Mouse (Mus musculus) limb, embryonic 11.5 days (tissue): ENCODE measurements around the gene Ppp1r3e. TPM values are rescaled to one million over a fixed set of nuclear protein-coding genes. Genes with fewer than 3 reads are reported as not detected.

Experiments used
- ATAC-seq: fragments of 200-750 bp; cut with Nextera tagmentation; 2 replicates; pipeline ENCODE4 v1.8.0; 2017; ENCODE audit warnings: low read depth; ENCODE audit not compliant: insufficient number of reproducible peaks, low FRiP score, low TSS enrichment
- DNase-seq: peaks from one replicate; pipeline ENCODE4 v3.0.0-alpha.2; 2015; ENCODE audit warnings: low spot score
- H3K27ac ChIP-seq: fragments of 300-500 bp; sonication (generic); replicated peaks from 2 replicates; pipeline ENCODE4 v1.5.1; 2014; ENCODE audit warnings: low read depth, mild to moderate bottlenecking, low read length
- H3K27me3 ChIP-seq: fragments of 300-500 bp; sonication (generic); 2 replicates; pipeline ENCODE4 v1.6.1; 2014; ENCODE audit warnings: mild to moderate bottlenecking, low read length, mixed read lengths; ENCODE audit not compliant: control insufficient read depth, insufficient read depth
- H3K36me3 ChIP-seq: fragments of 300-500 bp; sonication (generic); 2 replicates; pipeline ENCODE4 v1.6.1; 2014; ENCODE audit warnings: mild to moderate bottlenecking, low read length, moderate library complexity, mixed read lengths; ENCODE audit not compliant: control insufficient read depth, insufficient read depth
- H3K4me1 ChIP-seq: fragments of 300-500 bp; sonication (generic); 2 replicates; pipeline ENCODE4 v1.6.1; 2014; ENCODE audit warnings: low read length, mixed read lengths; ENCODE audit not compliant: control insufficient read depth, insufficient read depth
- H3K4me2 ChIP-seq: fragments of 300-500 bp; sonication (generic); 2 replicates; pipeline ENCODE4 v1.6.1; 2014; ENCODE audit warnings: low read depth, mild to moderate bottlenecking, moderate library complexity; ENCODE audit not compliant: severe bottlenecking
- H3K4me3 ChIP-seq: fragments of 300-500 bp; sonication (generic); 2 replicates; pipeline ENCODE4 v1.5.1; 2014; ENCODE audit warnings: low read depth, low read length
- H3K9ac ChIP-seq: fragments of 300-500 bp; sonication (generic); 2 replicates; pipeline ENCODE4 v1.6.1; 2014; ENCODE audit warnings: mild to moderate bottlenecking, low read length
- H3K9me3 ChIP-seq: fragments of 300-500 bp; sonication (generic); 2 replicates; pipeline ENCODE4 v1.6.1; 2016; ENCODE audit warnings: low read length; ENCODE audit not compliant: control insufficient read depth
- WGBS: fragments of 180-500 bp; shearing (Covaris S2); extraction: QIAGEN DNeasy Blood & Tissue Kit; methylation state at CpG from one replicate; pipeline ENCODE4 v1.1.7; 2014; 5-methylcytosine and 5-hydroxymethylcytosine counted together
- polyA plus RNA-seq: library from polyadenylated mRNA; unstranded; fragments of >200 nt; fragmentation: Nextera tagmentation; extraction: Ambion mirVana; gene quantifications from 2 replicates; pipeline ENCODE4 v1.2.1, GENCODE M21; 2014

The Ppp1r3e gene
- 0.37 and 0.51 TPM in 2 replicates for polyA plus RNA-seq

- Histone ChIP-seq H3K9me3 (no peaks in the 10 kb centered on the region), H3K4me3 (peak within 1 kb of the TSS; percentile 57), H3K27ac (no peak within 1 kb of the TSS), H3K27me3 (peaks cover 18% of the 10 kb centered on the region), H3K4me2 (peak within 1 kb of the TSS; percentile 99), H3K9ac (peak within 1 kb of the TSS; percentile 72), H3K36me3 (no peaks in the 10 kb centered on the region), H3K4me1 (peaks cover 9% of the 10 kb centered on the region)
- ATAC-seq (peak; percentile 49), DNase-seq (peak; percentile 64)
- under 1% methylated on average over 37 of the region's 61 CpGs for WGBS
These were observed at the start of gene Ppp1r3e for GRCm38 (mm10) chr14:54877048-54877715. TSS of gene Ppp1r3e (minus strand) at chr14:54877550.

- peak overlapping the region; percentile 92 for H3K9ac ChIP-seq
- H3K4me3 ChIP-seq: peak overlapping the region; percentile 53
- H3K9me3 ChIP-seq: peaks cover 1% of the 10 kb centered on the region; the same call in 1 of the 2 replicates
- peak overlapping the region; percentile 83 for H3K4me2 ChIP-seq
- ATAC-seq (peak; percentile 81), DNase-seq (peak; percentile 91)
- under 1% methylated on average over 51 of the region's 58 CpGs for WGBS
- H3K4me1 ChIP-seq: peaks cover 20% of the 10 kb centered on the region
- peak overlapping the region; percentile 99 for H3K27ac ChIP-seq
- H3K27me3 ChIP-seq: no peaks in the 10 kb centered on the region
- peaks cover 1% of the 10 kb centered on the region; the same call in 1 of the 2 replicates for H3K36me3 ChIP-seq
These were observed 49.2 kb upstream of the Ppp1r3e start for GRCm38 (mm10) chr14:54926401-54927158.

DNA sequence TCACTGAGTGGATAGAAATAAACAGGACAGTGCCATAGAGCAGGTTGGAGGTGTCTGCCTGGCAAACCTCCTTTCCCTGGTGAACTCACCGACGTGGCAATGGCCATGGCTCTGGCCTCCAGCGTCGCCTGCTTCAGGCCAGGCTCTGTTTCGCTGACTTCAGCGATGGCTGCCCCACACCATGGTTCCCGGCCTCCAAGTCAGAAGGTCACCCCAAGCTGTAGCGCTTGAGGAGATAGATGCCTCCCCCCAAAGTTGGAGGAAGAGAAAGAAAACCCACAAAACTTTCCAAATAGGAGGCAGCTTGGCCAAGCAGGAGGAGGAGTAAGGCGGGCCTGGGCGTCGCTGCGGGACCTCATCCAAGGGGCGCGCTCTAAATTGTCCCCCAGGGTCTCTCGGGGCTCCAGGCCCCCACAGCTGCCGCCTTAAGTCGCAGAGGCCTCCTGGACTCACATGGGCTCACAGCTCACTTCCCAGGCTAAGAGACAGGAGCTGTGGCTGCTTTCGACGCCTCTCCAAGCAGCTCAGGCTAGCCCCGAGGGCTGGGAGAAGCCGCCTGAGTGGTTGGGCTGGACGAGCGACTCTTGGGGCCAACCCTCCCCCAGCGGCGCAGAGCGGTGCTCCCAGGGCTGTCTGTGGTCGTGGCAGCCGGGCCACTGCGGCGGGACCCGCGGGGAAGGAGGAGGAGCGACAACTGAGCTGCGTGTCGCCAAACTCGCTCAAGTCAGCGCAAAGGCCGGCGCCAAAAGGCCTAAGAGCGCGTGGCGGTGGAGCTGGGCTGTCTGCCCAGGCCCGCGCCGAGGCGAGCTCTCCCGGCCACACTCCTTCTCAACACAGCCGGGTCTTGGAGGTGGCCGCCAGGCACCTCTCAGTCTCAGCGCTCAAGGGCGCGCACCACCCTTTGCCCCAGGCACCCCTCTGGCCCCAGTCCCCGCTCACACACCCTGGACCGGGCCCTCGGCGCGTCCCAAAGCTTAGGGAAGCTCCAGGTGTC is 48.3 kb upstream of the Ppp1r3e start, which contains the start of gene Efs:
TSS of gene Efs (minus strand) at position 778 of the 994 bp plus-strand sequence.
- Histone ChIP-seq H3K4me1 (peaks cover 20% of the 10 kb centered on the region), H3K27me3 (no peaks in the 10 kb centered on the region), H3K9ac (peak within 1 kb of the TSS; percentile 92), H3K9me3 (peaks cover 10% of the 10 kb centered on the region; the same call in 1 of the 2 replicates), H3K4me2 (peak within 1 kb of the TSS; percentile 83), H3K4me3 (peak within 1 kb of the TSS; percentile 53), H3K27ac (peak within 1 kb of the TSS; percentile 99), H3K36me3 (peaks cover 10% of the 10 kb centered on the region; the same call in 1 of the 2 replicates)
- ATAC-seq: peak; percentile 58
- under 1% methylated on average over 56 of the region's 57 CpGs for WGBS
- DNase-seq: peak; percentile 81

- Histone ChIP-seq H3K9ac (peak overlapping the region; percentile 92), H3K4me1 (peaks cover 20% of the 10 kb centered on the region), H3K27me3 (no peaks in the 10 kb centered on the region), H3K4me2 (peak overlapping the region; percentile 83), H3K36me3 (peaks cover 15% of the 10 kb centered on the region), H3K27ac (peak overlapping the region; percentile 99), H3K9me3 (peaks cover 10% of the 10 kb centered on the region; the same call in 1 of the 2 replicates), H3K4me3 (peak overlapping the region; percentile 53)
- 12% methylated on average over 7 of the region's 7 CpGs for WGBS
- ATAC-seq (peak; percentile 50; the same call in 1 of the 2 replicates), DNase-seq (peak; percentile 72)
These were observed 47.4 kb upstream of the Ppp1r3e start for GRCm38 (mm10) chr14:54924641-54925348.

- peaks cover 23% of the 10 kb centered on the region for H3K36me3 ChIP-seq
- peaks cover 4% of the 10 kb centered on the region; the same call in 1 of the 2 replicates for H3K4me1 ChIP-seq
- H3K9ac ChIP-seq: no peak overlapping the region
These were observed 42.8 kb upstream of the Ppp1r3e start for GRCm38 (mm10) chr14:54920076-54920685.

GRCm38 (mm10) chr14:54913343-54913742 is 36.0 kb upstream of the Ppp1r3e start:
- peak overlapping the region; percentile 84 for H3K4me2 ChIP-seq
- peak overlapping the region; percentile 96 for H3K4me3 ChIP-seq
- peaks cover 11% of the 10 kb centered on the region for H3K36me3 ChIP-seq
- H3K9ac ChIP-seq: peak overlapping the region; percentile 92
- H3K27me3 ChIP-seq: no peaks in the 10 kb centered on the region
- DNase-seq (no peak), ATAC-seq (no peak)
- 16% methylated on average over 10 of the region's 10 CpGs for WGBS
- H3K27ac ChIP-seq: no peak overlapping the region; the same call in 1 of the 2 replicates
- peaks cover 3% of the 10 kb centered on the region; the same call in 1 of the 2 replicates for H3K4me1 ChIP-seq
- H3K9me3 ChIP-seq: no peaks in the 10 kb centered on the region

More at GRCm38 (mm10) chr14:54920076-54920685, 42.8 kb upstream of the Ppp1r3e start:
- Histone ChIP-seq H3K27ac (no peak overlapping the region), H3K4me3 (no peak overlapping the region), H3K27me3 (no peaks in the 10 kb centered on the region), H3K4me2 (no peak overlapping the region), H3K9me3 (peaks cover 10% of the 10 kb centered on the region; the same call in 1 of the 2 replicates)
- DNase-seq (no peak), ATAC-seq (no peak)
- 91% methylated on average over 16 of the region's 16 CpGs for WGBS

- Histone ChIP-seq H3K27ac (peak within 1 kb of the TSS; percentile 72), H3K4me1 (peaks cover 3% of the 10 kb centered on the region; the same call in 1 of the 2 replicates), H3K4me3 (peak within 1 kb of the TSS; percentile 96), H3K4me2 (peak within 1 kb of the TSS; percentile 84), H3K36me3 (peaks cover 13% of the 10 kb centered on the region), H3K9me3 (no peaks in the 10 kb centered on the region), H3K27me3 (no peaks in the 10 kb centered on the region), H3K9ac (peak within 1 kb of the TSS; percentile 92)
- peak; percentile 86 for DNase-seq
- ATAC-seq: peak; percentile 91
- under 1% methylated on average over 28 of the region's 28 CpGs for WGBS
These were observed 35.5 kb upstream of the Ppp1r3e start, which contains the start of gene Slc22a17 for GRCm38 (mm10) chr14:54912886-54913285. TSS of gene Slc22a17 (minus strand) at chr14:54913132.
